Mouse (Mus musculus) forebrain, embryonic 12.5 days (tissue): ENCODE results near the gene Baz1b. TPM values are rescaled to one million over a fixed set of nuclear protein-coding genes. Genes with fewer than 3 reads are reported as not detected.

ENCODE experiments used
- ATAC-seq: fragments of 200-750 bp; cut with Nextera tagmentation; 2 replicates; pipeline ENCODE4 v1.8.0; 2017; ENCODE audit warnings: moderate TSS enrichment; ENCODE audit not compliant: low FRiP score
- H3K27ac ChIP-seq: fragments of 300-500 bp; sonication (generic); 2 replicates; pipeline ENCODE4 v1.5.1; 2016; ENCODE audit warnings: mild to moderate bottlenecking
- H3K27me3 ChIP-seq: fragments of 300-500 bp; sonication (generic); 2 replicates; pipeline ENCODE4 v1.6.1; 2016; ENCODE audit warnings: mild to moderate bottlenecking
- H3K36me3 ChIP-seq: fragments of 300-500 bp; sonication (generic); replicated peaks from 2 replicates; pipeline ENCODE4 v1.6.1; 2016; ENCODE audit warnings: mild to moderate bottlenecking
- H3K4me1 ChIP-seq: fragments of 300-500 bp; sonication (generic); 2 replicates; pipeline ENCODE4 v1.6.1; 2016
- H3K4me2 ChIP-seq: fragments of 300-500 bp; sonication (generic); 2 replicates; pipeline ENCODE4 v1.6.1; 2016; ENCODE audit warnings: mild to moderate bottlenecking, moderate library complexity
- H3K4me3 ChIP-seq: fragments of 300-500 bp; sonication (generic); replicated peaks from 2 replicates; pipeline ENCODE4 v1.5.1; 2016; ENCODE audit warnings: mild to moderate bottlenecking
- H3K9ac ChIP-seq: fragments of 300-500 bp; sonication (generic); 2 replicates; pipeline ENCODE4 v1.6.1; 2016; ENCODE audit warnings: mild to moderate bottlenecking
- H3K9me3 ChIP-seq: fragments of 300-500 bp; sonication (generic); 2 replicates; pipeline ENCODE4 v1.6.1; 2016
- WGBS: fragments of 180-500 bp; shearing (Covaris S2); methylation state at CpG from one replicate; pipeline ENCODE4 v1.1.7; 2016; 5-methylcytosine and 5-hydroxymethylcytosine counted together
- polyA plus RNA-seq: library from polyadenylated mRNA; unstranded; fragments of >200 nt; fragmentation: Nextera tagmentation; extraction: Ambion mirVana; gene quantifications from 2 replicates; pipeline ENCODE4 v1.2.1, GENCODE M21; 2016

Gene Baz1b
- polyA plus RNA-seq, 1 experiment from 2014 or later: 75.0 TPM

DNA sequence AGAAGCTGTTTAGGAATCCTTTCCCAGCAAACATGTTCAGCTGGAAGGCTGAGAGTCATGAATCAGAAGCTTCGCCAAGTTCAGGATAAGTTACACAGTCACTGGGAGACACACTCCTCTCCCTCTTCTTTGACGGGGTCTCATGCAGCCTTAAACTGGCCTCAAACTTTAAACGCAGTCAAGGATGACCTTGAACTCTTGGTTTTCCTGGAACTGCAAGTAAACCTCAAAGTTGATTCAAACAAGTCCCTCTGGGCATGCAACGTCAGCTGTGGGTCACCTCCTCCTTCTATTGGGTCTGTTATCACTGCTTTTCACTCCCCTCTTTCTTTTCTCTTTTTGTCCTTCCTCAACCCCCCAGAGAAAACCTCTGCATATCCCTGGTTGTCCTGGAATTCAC lies 20.2 kb upstream of the Baz1b start:
- Histone ChIP-seq H3K27me3 (no peaks in the 10 kb centered on the region), H3K9me3 (no peaks in the 10 kb centered on the region), H3K4me2 (no peak overlapping the region), H3K36me3 (peaks cover 24% of the 10 kb centered on the region), H3K4me1 (peaks cover 12% of the 10 kb centered on the region), H3K4me3 (no peak overlapping the region), H3K27ac (no peak overlapping the region), H3K9ac (no peak overlapping the region)
- 84% methylated on average over 4 of the region's 4 CpGs for WGBS
- no peak for ATAC-seq

GRCm38 (mm10) chr5:135167469-135167868 lies 19.6 kb upstream of the Baz1b start:
- H3K9me3 ChIP-seq: no peaks in the 10 kb centered on the region
- peaks cover 24% of the 10 kb centered on the region for H3K36me3 ChIP-seq
- no peak overlapping the region for H3K4me2 ChIP-seq
- H3K4me3 ChIP-seq: no peak overlapping the region
- no peak overlapping the region for H3K27ac ChIP-seq
- no peak for ATAC-seq
- H3K9ac ChIP-seq: no peak overlapping the region
- peaks cover 12% of the 10 kb centered on the region for H3K4me1 ChIP-seq
- no peaks in the 10 kb centered on the region for H3K27me3 ChIP-seq
- 96% methylated on average over 4 of the region's 4 CpGs for WGBS

DNA sequence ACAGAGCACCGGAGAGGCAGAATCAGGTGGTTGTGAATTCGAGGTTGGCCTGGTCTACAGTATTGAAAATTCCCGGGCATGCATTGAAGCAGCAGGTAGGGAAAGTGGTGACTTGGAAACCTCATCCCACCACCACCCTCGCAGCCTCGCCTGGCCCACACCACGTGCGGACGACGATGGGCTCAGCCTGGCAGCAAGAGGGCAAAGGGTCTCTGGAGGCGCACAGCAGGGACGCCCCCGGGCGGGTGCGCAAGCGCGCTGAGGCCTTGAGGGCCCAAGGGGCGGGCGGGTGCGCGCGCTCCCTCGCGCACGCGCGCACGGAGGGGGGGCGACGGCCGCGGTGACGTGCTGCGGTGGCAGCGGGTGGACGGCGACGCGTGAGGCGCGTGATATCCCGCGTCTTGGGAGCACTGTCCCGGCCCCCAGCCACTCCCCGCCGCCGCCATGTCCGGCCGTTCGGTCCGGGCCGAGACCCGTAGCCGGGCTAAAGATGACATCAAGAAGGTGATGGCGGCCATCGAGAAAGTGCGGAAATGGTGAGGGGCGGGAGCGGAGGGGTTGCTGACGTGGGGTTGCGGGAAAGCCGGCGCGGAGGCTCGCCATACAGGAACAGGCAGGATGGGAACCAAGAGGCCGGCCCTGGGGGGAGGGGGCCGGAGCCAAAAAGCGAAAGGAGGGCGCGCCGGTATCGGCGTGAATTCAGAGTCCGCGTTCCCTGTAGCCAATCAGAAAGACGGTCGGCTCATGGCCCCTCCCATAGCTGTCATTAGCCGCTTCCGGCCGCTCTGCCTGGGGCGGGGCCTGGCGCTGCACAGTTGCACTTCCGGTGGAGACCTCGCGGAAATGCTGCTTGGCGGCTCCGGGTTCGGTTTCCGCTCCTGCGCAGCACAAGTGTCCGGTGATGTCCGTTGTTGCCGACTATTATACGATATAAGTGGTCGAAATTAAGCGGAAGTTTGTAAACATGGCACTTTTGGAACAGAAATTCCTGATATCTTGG lies 18.7 kb upstream of the Baz1b start, which contains the start of gene Bcl7b:
Gene Bcl7b (plus strand): TSS at position 221 of the 1,000 bp plus-strand sequence.
- WGBS: 3% methylated on average over 95 of the region's 95 CpGs
- ATAC-seq: peak; percentile 98
- peak within 1 kb of the TSS; percentile 89 for H3K4me2 ChIP-seq
- peak within 1 kb of the TSS; percentile 81 for H3K9ac ChIP-seq
- H3K4me3 ChIP-seq: peak within 1 kb of the TSS; percentile 74
- peak within 1 kb of the TSS; percentile 99 for H3K27ac ChIP-seq
- peaks cover 12% of the 10 kb centered on the region for H3K4me1 ChIP-seq
- no peaks in the 10 kb centered on the region for H3K9me3 ChIP-seq
- H3K27me3 ChIP-seq: no peaks in the 10 kb centered on the region
- H3K36me3 ChIP-seq: peaks cover 25% of the 10 kb centered on the region

DNA sequence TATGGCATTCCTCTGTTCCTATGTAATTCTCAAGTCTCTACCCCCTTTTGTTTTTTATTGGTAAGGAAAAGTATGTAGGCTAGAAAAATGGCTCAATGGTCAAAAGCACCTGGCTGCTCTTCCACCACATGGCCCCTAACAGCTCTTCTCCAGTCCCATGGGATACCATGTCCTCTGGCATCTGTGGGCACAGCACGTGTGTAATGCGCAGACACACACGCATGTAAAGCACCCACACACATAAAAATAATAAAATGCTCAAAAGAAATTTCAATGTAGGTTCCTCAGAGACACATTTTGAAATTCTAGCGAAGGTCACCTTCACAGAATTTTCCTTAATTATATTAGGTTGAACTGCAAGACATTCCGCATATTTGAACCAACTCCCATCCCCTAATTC lies 17.6 kb upstream of the Baz1b start:
- Histone ChIP-seq H3K4me1 (peaks cover 12% of the 10 kb centered on the region), H3K27ac (no peak overlapping the region; the same call in 1 of the 2 replicates), H3K9ac (peak overlapping the region; percentile 81), H3K4me2 (peak overlapping the region; percentile 89), H3K9me3 (no peaks in the 10 kb centered on the region), H3K27me3 (no peaks in the 10 kb centered on the region), H3K36me3 (peaks cover 35% of the 10 kb centered on the region), H3K4me3 (peak overlapping the region; percentile 74)
- 92% methylated on average over 5 of the region's 5 CpGs for WGBS
- ATAC-seq: no peak

DNA sequence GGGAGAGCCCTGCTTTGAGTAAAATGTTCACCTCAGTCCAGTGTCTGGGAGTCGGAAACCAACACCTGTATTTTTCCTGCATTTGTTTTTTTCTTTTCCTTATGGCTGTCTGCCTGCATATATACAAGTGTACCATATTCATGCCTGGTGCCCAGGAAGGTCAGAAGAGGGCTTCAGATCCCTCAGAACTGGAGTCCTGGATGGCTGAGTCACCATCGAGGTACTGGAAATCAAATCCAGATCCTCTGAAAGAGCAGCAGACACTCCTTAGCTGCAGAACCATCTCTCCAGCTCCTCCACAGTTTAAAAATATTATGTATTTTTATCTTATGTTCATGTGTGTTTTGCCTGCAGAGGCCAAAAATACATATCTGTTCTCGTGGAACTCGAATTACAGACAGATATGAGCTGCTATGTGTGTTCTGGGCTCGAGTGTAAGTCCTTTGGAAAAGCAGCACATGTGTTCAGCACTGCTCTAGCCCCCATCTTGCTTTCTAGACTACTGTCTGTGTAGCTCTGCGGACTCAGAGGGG lies 15.3 kb upstream of the Baz1b start:
- H3K4me3 ChIP-seq: no peak overlapping the region
- no peak overlapping the region for H3K4me2 ChIP-seq
- H3K27me3 ChIP-seq: no peaks in the 10 kb centered on the region
- H3K9me3 ChIP-seq: no peaks in the 10 kb centered on the region
- H3K27ac ChIP-seq: no peak overlapping the region
- no peak overlapping the region for H3K9ac ChIP-seq
- H3K4me1 ChIP-seq: peaks cover 12% of the 10 kb centered on the region
- H3K36me3 ChIP-seq: peaks cover 51% of the 10 kb centered on the region
- ATAC-seq: no peak
- WGBS: 91% methylated on average over 6 of the region's 6 CpGs

- Histone ChIP-seq H3K27ac (no peak overlapping the region), H3K36me3 (peaks cover 64% of the 10 kb centered on the region), H3K4me1 (peaks cover 12% of the 10 kb centered on the region), H3K27me3 (no peaks in the 10 kb centered on the region), H3K9ac (no peak overlapping the region), H3K4me3 (no peak overlapping the region), H3K4me2 (no peak overlapping the region), H3K9me3 (no peaks in the 10 kb centered on the region)
- WGBS: 93% methylated on average over 5 of the region's 5 CpGs
- ATAC-seq: no peak
Observed at GRCm38 (mm10) chr5:135172986-135173385, 14.1 kb upstream of the Baz1b start.

GRCm38 (mm10) chr5:135175086-135175485 lies 12.0 kb upstream of the Baz1b start:
- no peaks in the 10 kb centered on the region for H3K9me3 ChIP-seq
- no peak overlapping the region for H3K9ac ChIP-seq
- peaks cover 84% of the 10 kb centered on the region for H3K36me3 ChIP-seq
- H3K27ac ChIP-seq: no peak overlapping the region
- H3K27me3 ChIP-seq: no peaks in the 10 kb centered on the region
- no peak overlapping the region for H3K4me2 ChIP-seq
- no peak overlapping the region for H3K4me3 ChIP-seq
- peaks cover 1% of the 10 kb centered on the region; the same call in 1 of the 2 replicates for H3K4me1 ChIP-seq
- no peak for ATAC-seq

DNA sequence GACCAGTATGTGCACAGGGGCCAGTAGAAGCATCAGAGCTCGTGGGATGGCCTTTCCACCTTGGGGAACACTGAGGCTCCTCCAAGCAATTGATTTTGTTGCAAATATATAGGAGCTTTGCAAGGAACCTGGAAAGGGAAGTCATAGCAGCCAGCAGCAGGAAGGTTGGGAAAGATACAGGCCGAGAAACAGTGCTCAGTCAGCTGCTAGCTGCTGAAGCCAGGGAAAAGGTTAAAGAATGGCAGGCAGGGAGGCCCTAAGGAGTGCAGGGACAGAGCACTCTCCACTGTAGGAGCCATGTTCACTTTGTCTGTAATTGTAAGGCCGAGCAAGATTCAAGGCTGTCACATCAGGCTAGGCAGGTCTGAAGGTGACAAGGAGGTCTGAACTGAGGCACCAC lies 8.5 kb upstream of the Baz1b start:
- Histone ChIP-seq H3K4me1 (no peaks in the 10 kb centered on the region), H3K9me3 (no peaks in the 10 kb centered on the region), H3K27me3 (no peaks in the 10 kb centered on the region), H3K36me3 (peaks cover 84% of the 10 kb centered on the region), H3K9ac (no peak overlapping the region), H3K4me2 (no peak overlapping the region), H3K27ac (no peak overlapping the region), H3K4me3 (no peak overlapping the region)
- WGBS: 87% methylated on average over 3 of the region's 3 CpGs
- ATAC-seq: no peak

DNA sequence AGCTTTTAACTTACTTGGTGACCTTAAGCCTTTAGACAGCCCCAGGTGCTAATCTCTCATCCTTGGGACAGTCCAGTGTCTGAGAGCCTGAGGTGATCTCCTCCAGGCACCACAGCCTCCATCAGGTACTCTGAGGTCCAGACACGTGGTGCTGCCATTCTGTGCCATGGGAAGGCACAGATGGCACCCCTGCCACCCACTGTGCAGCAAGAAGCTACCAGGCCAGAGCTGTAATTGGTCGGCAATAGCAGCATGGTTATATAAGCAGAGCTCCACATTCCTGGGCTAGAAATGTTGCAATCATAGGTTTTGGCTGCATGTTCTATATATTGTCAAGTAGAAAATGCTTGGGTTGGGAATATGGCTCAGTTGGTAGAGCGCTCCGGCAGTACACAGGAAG lies 8.1 kb upstream of the Baz1b start:
- Histone ChIP-seq H3K4me2 (no peak overlapping the region), H3K27ac (no peak overlapping the region), H3K36me3 (peaks cover 79% of the 10 kb centered on the region), H3K4me3 (no peak overlapping the region), H3K27me3 (no peaks in the 10 kb centered on the region), H3K9me3 (no peaks in the 10 kb centered on the region), H3K9ac (no peak overlapping the region), H3K4me1 (no peaks in the 10 kb centered on the region)
- no peak for ATAC-seq
- 87% methylated on average over 4 of the region's 4 CpGs for WGBS

- 87% methylated on average over 7 of the region's 7 CpGs for WGBS
- H3K4me1 ChIP-seq: no peaks in the 10 kb centered on the region
- peaks cover 74% of the 10 kb centered on the region for H3K36me3 ChIP-seq
- no peaks in the 10 kb centered on the region for H3K9me3 ChIP-seq
- no peaks in the 10 kb centered on the region for H3K27me3 ChIP-seq
- H3K27ac ChIP-seq: no peak overlapping the region
- no peak overlapping the region for H3K4me2 ChIP-seq
- no peak overlapping the region for H3K9ac ChIP-seq
- no peak overlapping the region for H3K4me3 ChIP-seq
- ATAC-seq: no peak
Observed at GRCm38 (mm10) chr5:135179616-135180015, 7.4 kb upstream of the Baz1b start.

GRCm38 (mm10) chr5:135180796-135181195 lies 6.3 kb upstream of the Baz1b start:
- H3K27me3 ChIP-seq: no peaks in the 10 kb centered on the region
- ATAC-seq: no peak
- H3K36me3 ChIP-seq: peaks cover 64% of the 10 kb centered on the region
- H3K9me3 ChIP-seq: peaks cover 4% of the 10 kb centered on the region; the same call in 1 of the 2 replicates
- no peak overlapping the region for H3K4me2 ChIP-seq
- H3K4me1 ChIP-seq: 0 out of 2 replicates have a peak, but pooled peaks cover under 1% of the 10 kb centered on the region
- H3K27ac ChIP-seq: no peak overlapping the region
- WGBS: 94% methylated on average over 14 of the region's 14 CpGs
- H3K9ac ChIP-seq: no peak overlapping the region
- no peak overlapping the region for H3K4me3 ChIP-seq

DNA sequence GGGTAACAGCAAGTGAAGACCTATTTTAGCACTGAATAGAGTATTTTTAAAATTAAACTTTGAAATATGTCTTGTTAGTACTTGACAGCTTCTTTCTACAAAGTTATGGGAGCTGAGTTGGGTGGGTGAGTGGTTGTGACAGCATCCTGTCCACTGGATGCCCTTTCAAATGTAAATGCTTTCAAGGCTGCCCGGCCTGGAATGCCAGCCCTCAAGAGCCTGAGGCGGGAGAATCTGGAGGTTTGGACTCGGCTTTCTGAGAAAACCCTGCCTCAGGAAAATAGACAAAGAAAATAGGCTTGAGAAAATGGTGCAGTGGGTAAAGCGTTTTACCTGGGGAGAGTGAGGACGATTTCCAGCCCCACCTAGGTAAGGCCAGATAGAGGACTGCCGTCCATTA lies 5.3 kb upstream of the Baz1b start:
- H3K27ac ChIP-seq: no peak overlapping the region
- H3K9ac ChIP-seq: no peak overlapping the region
- peaks cover 4% of the 10 kb centered on the region; the same call in 1 of the 2 replicates for H3K9me3 ChIP-seq
- WGBS: 68% methylated on average over 6 of the region's 6 CpGs
- ATAC-seq: no peak
- 0 out of 2 replicates have a peak, but pooled peaks cover 3% of the 10 kb centered on the region for H3K4me1 ChIP-seq
- H3K27me3 ChIP-seq: no peaks in the 10 kb centered on the region
- peaks cover 59% of the 10 kb centered on the region for H3K36me3 ChIP-seq
- no peak overlapping the region for H3K4me3 ChIP-seq
- no peak overlapping the region for H3K4me2 ChIP-seq
